Mouse (Mus musculus): ENCODE results near the gene Mab21l3.

DNA sequence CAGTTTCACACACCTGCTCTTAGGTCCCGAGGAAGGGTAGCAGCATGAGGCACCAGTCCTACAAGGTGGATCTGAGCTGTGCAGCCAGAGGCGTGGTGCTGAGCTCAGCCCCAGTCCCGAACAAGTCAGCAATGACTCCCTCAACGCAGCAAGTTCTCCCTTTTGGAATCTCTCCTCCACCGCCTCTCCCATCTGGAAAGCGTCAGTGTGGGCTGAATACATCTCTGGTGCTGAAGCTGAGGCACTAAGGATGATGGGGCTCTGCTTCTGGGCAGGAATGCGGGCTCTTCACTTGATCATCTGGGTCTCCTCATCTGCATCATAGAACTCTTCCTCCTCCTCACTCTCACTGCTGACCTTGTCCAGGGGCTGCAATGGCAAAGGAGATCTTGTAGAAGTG, 11.4 kb upstream of the Mab21l3 start:
- TF ChIP-seq ZC3H11A (IDR thresholded peaks at IDR 0.05; ENCODE audit: borderline replicate concordance, low read depth, low read length) (no peak), CHD2 (IDR thresholded peaks at IDR 0.05; ENCODE audit: low read depth, low read length) (no peak), MAFK (IDR thresholded peaks at IDR 0.05; ENCODE audit: insufficient read depth, low read depth, low read length) (no peak), HCFC1 (IDR thresholded peaks at IDR 0.05; ENCODE audit: borderline replicate concordance, insufficient read depth, low read length) (no peak), ZNF384 (IDR thresholded peaks at IDR 0.05; ENCODE audit: low read depth, low read length) (no peak)

Data from ES-E14 (cell line).